Mouse (Mus musculus) spleen, postnatal 10 days (tissue): ENCODE measurements at regions not wholly inside any gene's neighbourhood (a gene's known extent, or its start where the extent isn't known, plus 50 kb on each side); places are given as distances from the start of the nearest gene placed in this dataset.
A peak's percentile ranks its signal among the peaks of the same experiment; 100 is the strongest.
"Not testable (repeated sequence)": the region's sequence is repeated elsewhere in the genome, so short reads cannot be mapped to it uniquely, and the experiment has no call there.

Experiments used
- DNase-seq, 2 experiments: peaks; one replicate each; pipeline ENCODE4 v3.0.0; 2021 to 2022; ENCODE audit warnings: low spot score in 2 of 2

- no peak for DNase-seq
Observed at GRCm38 (mm10) chr1:16904690-16905089, 811.6 kb upstream of the 4930444P10Rik start.

GRCm38 (mm10) chr1:16868383-16868782, 775.3 kb upstream of the 4930444P10Rik start:
- DNase-seq: not testable (repeated sequence)

GRCm38 (mm10) chr1:16867086-16867835, 774.1 kb upstream of the 4930444P10Rik start:
- not testable (repeated sequence) for DNase-seq

GRCm38 (mm10) chr1:16837111-16837510, 744.0 kb upstream of the 4930444P10Rik start:
- DNase-seq: no peak

- DNase-seq: not testable (repeated sequence)
Observed at GRCm38 (mm10) chr1:16824709-16825108, 731.6 kb upstream of the 4930444P10Rik start.

GRCm38 (mm10) chr1:16824057-16824456, 730.9 kb upstream of the 4930444P10Rik start:
- no peak for DNase-seq

GRCm38 (mm10) chr1:16821186-16821585, 728.1 kb upstream of the 4930444P10Rik start:
- no peak for DNase-seq

- DNase-seq: no peak
Observed at GRCm38 (mm10) chr1:16816572-16816971, 723.4 kb upstream of the 4930444P10Rik start.

GRCm38 (mm10) chr1:16815731-16816130, 722.6 kb upstream of the 4930444P10Rik start:
- no peak for DNase-seq

GRCm38 (mm10) chr1:16809370-16810150, 716.4 kb upstream of the 4930444P10Rik start:
- DNase-seq: no peak

GRCm38 (mm10) chr1:16798292-16798691, 705.2 kb upstream of the 4930444P10Rik start:
- peak; percentile 28 to 79 for DNase-seq

GRCm38 (mm10) chr1:16796449-16796848, 703.3 kb upstream of the 4930444P10Rik start:
- no peak for DNase-seq

- no peak for DNase-seq
Observed at GRCm38 (mm10) chr1:16790733-16791309, 697.7 kb upstream of the 4930444P10Rik start.

- no peak for DNase-seq
Observed at GRCm38 (mm10) chr1:16779791-16780190, 686.7 kb upstream of the 4930444P10Rik start.

GRCm38 (mm10) chr1:16760951-16761350, 667.8 kb upstream of the 4930444P10Rik start:
- no peak for DNase-seq
